Mouse (Mus musculus): ENCODE results near the gene Prkar1b. TPM values are rescaled to one million over a fixed set of nuclear protein-coding genes. Genes with fewer than 3 reads are reported as not detected.

Gene Prkar1b
- polyA plus RNA-seq (2016; fragmentation: Nextera tagmentation; extraction: Ambion mirVana): 3.4 and 3.9 TPM in 2 replicates

DNA sequence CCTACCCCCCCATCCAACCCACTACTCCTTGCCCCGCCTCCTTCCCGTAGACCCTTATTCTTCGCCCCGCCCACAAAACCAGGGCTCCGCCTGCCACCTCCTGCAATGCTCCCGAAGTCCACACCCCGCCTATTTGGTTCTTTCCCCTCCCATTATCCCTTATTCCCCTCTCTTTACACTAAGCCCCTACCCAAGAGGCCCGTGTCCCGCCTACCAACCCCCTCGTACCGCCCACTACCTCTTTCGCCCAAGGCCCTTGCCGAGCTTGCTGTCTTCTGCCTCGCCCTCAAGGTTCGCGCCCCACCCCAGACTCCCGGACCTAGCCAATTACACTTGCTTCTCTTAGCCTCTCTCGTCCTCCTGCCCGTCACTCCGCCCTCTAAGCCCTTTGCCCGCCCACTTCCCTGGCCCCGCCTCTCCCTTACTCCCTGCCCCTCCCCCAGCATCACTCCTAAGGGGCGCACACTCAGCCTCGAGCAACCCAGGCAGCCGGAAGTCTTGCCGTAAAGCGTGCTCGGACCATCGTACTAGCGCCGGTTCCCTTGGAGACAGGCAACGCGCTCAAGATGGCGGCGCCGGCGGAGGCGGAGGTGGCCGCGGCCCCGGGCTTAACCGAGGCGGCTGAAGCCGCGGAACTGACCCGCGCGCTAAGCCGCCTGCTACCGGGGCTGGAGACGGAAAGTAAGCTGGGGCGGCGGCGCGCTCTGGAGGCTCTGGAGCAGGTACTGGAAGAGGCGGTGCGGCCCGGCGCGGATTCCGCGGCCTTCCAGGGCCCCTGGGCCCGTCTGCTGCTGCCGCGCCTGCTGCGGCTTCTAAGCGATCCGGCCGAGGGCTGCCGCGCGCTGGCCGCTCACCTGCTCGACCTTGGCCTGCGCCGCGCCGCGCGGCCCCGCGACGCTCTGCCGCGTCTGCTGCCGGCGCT is at the start of gene Prkar1b, which contains the start of gene Dnaaf5:
Gene Prkar1b, minus strand, starts transcription at position 321 of the 922 bp plus-strand sequence.
Gene Dnaaf5, plus strand, starts transcription at position 543 of the 922 bp plus-strand sequence.
- under 1% methylated on average over 87 of the region's 87 CpGs for WGBS (ENCODE audit: insufficient replicate concordance)

GRCm38 (mm10) chr5:139199636-139199994 is 49.8 kb upstream of the Prkar1b start:
- WGBS (ENCODE audit: insufficient replicate concordance): 33% methylated on average over 2 of the region's 2 CpGs
- Histone ChIP-seq H3K27ac (peak overlapping the region; percentile 99), H3K9ac (peak overlapping the region; percentile 82), H3K27me3 (replicated peaks) (no peaks in the 10 kb centered on the region), H3K36me3 (peaks cover 7% of the 10 kb centered on the region; the same call in 1 of the 2 replicates), H3K4me2 (peak overlapping the region; percentile 95), H3K4me3 (peak overlapping the region; percentile 88), H3K4me1 (peaks cover 90% of the 10 kb centered on the region), H3K9me3 (replicated peaks) (no peaks in the 10 kb centered on the region)
- ATAC-seq: no peak

More for the DNA sequence above, at the start of gene Prkar1b, which contains the start of gene Dnaaf5:
- peaks cover 24% of the 10 kb centered on the region for H3K4me1 ChIP-seq
- peaks cover 32% of the 10 kb centered on the region for H3K36me3 ChIP-seq
- no peaks in the 10 kb centered on the region for H3K9me3 ChIP-seq (replicated peaks)
- peak within 1 kb of the TSS; percentile 90 for H3K4me3 ChIP-seq
- peak within 1 kb of the TSS; percentile 67 for H3K27ac ChIP-seq
- peak within 1 kb of the TSS; percentile 96 for H3K4me2 ChIP-seq
- no peaks in the 10 kb centered on the region for H3K27me3 ChIP-seq (replicated peaks)
- peak within 1 kb of the TSS; percentile 81 for H3K9ac ChIP-seq
- peak; percentile 94 for ATAC-seq

GRCm38 (mm10) chr5:139198779-139199178 is 49.0 kb upstream of the Prkar1b start:
- no peak for ATAC-seq
- H3K9ac ChIP-seq: 0 out of 2 replicates have a peak overlapping the region, but pooled peaks have one; percentile 82
- peaks cover 5% of the 10 kb centered on the region; the same call in 1 of the 2 replicates for H3K36me3 ChIP-seq
- H3K27me3 ChIP-seq (replicated peaks): no peaks in the 10 kb centered on the region
- H3K4me1 ChIP-seq: peaks cover 83% of the 10 kb centered on the region
- H3K4me2 ChIP-seq: peak overlapping the region; percentile 95; the same call in 1 of the 2 replicates
- no peaks in the 10 kb centered on the region for H3K9me3 ChIP-seq (replicated peaks)
- no peak overlapping the region for H3K4me3 ChIP-seq
- H3K27ac ChIP-seq: peak overlapping the region; percentile 99
- 77% methylated on average over 3 of the region's 3 CpGs for WGBS (ENCODE audit: insufficient replicate concordance)

DNA sequence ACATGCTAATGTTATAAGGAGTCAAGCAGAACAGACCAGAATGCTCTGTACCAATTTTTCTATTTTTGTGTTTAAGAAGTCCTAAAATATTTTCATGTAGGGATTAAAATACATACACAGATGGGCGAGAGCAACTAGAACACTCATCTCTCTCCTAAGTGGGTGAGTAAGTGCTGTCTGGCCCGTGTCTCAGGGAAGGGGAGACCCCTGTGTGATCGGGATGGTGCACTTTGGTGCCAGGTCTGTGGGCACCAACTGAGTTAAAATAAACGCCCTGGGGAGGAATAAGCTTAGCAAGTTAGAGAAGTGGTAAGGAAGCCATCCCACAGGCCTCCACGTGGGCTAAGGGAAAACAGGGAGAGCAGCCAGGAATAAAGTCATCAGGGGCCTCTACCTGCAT is 41.2 kb upstream of the Prkar1b start:
- no peaks in the 10 kb centered on the region for H3K9me3 ChIP-seq (replicated peaks)
- no peak for ATAC-seq
- WGBS (ENCODE audit: insufficient replicate concordance): 74% methylated on average over 5 of the region's 5 CpGs

GRCm38 (mm10) chr5:139189726-139190125 is 39.9 kb upstream of the Prkar1b start:
- no peaks in the 10 kb centered on the region for H3K27me3 ChIP-seq (replicated peaks)
- no peak overlapping the region for H3K27ac ChIP-seq
- H3K4me1 ChIP-seq: peaks cover 2% of the 10 kb centered on the region
- peaks cover 33% of the 10 kb centered on the region for H3K36me3 ChIP-seq
- H3K4me3 ChIP-seq: no peak overlapping the region
- no peak overlapping the region for H3K9ac ChIP-seq
- no peaks in the 10 kb centered on the region for H3K9me3 ChIP-seq (replicated peaks)
- no peak overlapping the region for H3K4me2 ChIP-seq
- WGBS (ENCODE audit: insufficient replicate concordance): 79% methylated on average over 5 of the region's 5 CpGs
- no peak for ATAC-seq

More for the DNA sequence above, 41.2 kb upstream of the Prkar1b start:
- no peak overlapping the region for H3K4me3 ChIP-seq
- peaks cover 15% of the 10 kb centered on the region for H3K4me1 ChIP-seq
- H3K27ac ChIP-seq: no peak overlapping the region
- H3K27me3 ChIP-seq (replicated peaks): no peaks in the 10 kb centered on the region
- H3K9ac ChIP-seq: no peak overlapping the region
- H3K4me2 ChIP-seq: no peak overlapping the region
- H3K36me3 ChIP-seq: peaks cover 21% of the 10 kb centered on the region

- H3K4me3 ChIP-seq: no peak overlapping the region
- no peak overlapping the region for H3K27ac ChIP-seq
- H3K9me3 ChIP-seq (replicated peaks): no peaks in the 10 kb centered on the region
- no peak overlapping the region for H3K9ac ChIP-seq
- no peaks in the 10 kb centered on the region for H3K4me1 ChIP-seq
- peaks cover 78% of the 10 kb centered on the region for H3K36me3 ChIP-seq
- no peaks in the 10 kb centered on the region for H3K27me3 ChIP-seq (replicated peaks)
- no peak for ATAC-seq
- WGBS (ENCODE audit: insufficient replicate concordance): 77% methylated on average over 4 of the region's 4 CpGs
- no peak overlapping the region for H3K4me2 ChIP-seq
Measured at GRCm38 (mm10) chr5:139184897-139185296, 35.1 kb upstream of the Prkar1b start.

GRCm38 (mm10) chr5:139183601-139184000 is 33.8 kb upstream of the Prkar1b start:
- H3K4me3 ChIP-seq: no peak overlapping the region
- H3K27ac ChIP-seq: no peak overlapping the region
- WGBS (ENCODE audit: insufficient replicate concordance): 83% methylated on average over 9 of the region's 9 CpGs
- no peak overlapping the region for H3K4me2 ChIP-seq
- no peak overlapping the region for H3K9ac ChIP-seq
- H3K27me3 ChIP-seq (replicated peaks): no peaks in the 10 kb centered on the region
- ATAC-seq: no peak
- H3K4me1 ChIP-seq: no peaks in the 10 kb centered on the region
- H3K36me3 ChIP-seq: peaks cover 82% of the 10 kb centered on the region
- H3K9me3 ChIP-seq (replicated peaks): no peaks in the 10 kb centered on the region

- no peak for ATAC-seq
- Histone ChIP-seq H3K9me3 (replicated peaks) (no peaks in the 10 kb centered on the region), H3K36me3 (peaks cover 86% of the 10 kb centered on the region)
Measured at GRCm38 (mm10) chr5:139183131-139183530, 33.3 kb upstream of the Prkar1b start.

DNA sequence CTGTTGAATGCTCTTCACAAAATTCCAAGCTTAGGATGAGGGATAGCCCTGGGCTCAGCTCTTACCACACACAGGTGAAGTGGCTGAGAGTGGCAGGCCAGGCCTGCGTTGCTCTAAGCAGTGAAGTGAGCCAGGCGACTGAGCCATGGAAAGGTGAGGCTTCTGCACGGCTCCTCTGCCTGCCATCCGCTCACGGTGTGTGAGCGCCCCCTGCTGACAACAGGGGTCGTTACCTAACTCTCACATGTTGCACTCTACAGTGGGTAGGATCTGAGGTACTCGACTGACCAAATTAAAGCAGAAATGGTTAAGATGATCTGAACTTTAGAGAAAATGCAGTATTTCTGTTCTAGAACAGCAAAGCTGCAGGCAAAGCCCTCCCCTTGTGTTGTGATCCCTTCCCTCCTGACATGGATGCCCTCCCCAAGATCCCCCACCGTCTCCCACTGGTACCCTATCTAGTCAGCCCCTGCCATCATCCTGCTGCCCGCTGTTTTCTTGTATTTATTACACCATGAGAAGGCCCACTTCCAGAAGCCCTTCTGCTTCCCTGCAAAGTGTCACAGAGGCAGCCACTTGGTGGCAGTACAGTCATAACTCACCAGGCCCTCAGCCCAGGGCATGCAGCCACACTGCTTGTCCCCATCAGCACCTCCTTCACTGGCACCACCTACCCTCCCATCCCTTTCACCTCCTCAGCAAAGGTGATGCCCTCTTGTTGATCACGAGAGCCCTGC is 29.3 kb upstream of the Prkar1b start:
- Histone ChIP-seq H3K27ac (no peak overlapping the region), H3K4me2 (no peak overlapping the region), H3K9me3 (replicated peaks) (no peaks in the 10 kb centered on the region), H3K9ac (no peak overlapping the region), H3K4me1 (peaks cover 2% of the 10 kb centered on the region; the same call in 1 of the 2 replicates), H3K36me3 (peaks cover 82% of the 10 kb centered on the region), H3K4me3 (no peak overlapping the region), H3K27me3 (replicated peaks) (no peaks in the 10 kb centered on the region)
- 26% methylated on average over 11 of the region's 11 CpGs for WGBS (ENCODE audit: insufficient replicate concordance)
- ATAC-seq: peak; percentile 82

More at GRCm38 (mm10) chr5:139183131-139183530, 33.3 kb upstream of the Prkar1b start:
- Histone ChIP-seq H3K27ac (no peak overlapping the region), H3K4me2 (no peak overlapping the region), H3K4me1 (no peaks in the 10 kb centered on the region), H3K27me3 (replicated peaks) (no peaks in the 10 kb centered on the region), H3K4me3 (no peak overlapping the region), H3K9ac (no peak overlapping the region)
- 80% methylated on average over 2 of the region's 2 CpGs for WGBS (ENCODE audit: insufficient replicate concordance)

DNA sequence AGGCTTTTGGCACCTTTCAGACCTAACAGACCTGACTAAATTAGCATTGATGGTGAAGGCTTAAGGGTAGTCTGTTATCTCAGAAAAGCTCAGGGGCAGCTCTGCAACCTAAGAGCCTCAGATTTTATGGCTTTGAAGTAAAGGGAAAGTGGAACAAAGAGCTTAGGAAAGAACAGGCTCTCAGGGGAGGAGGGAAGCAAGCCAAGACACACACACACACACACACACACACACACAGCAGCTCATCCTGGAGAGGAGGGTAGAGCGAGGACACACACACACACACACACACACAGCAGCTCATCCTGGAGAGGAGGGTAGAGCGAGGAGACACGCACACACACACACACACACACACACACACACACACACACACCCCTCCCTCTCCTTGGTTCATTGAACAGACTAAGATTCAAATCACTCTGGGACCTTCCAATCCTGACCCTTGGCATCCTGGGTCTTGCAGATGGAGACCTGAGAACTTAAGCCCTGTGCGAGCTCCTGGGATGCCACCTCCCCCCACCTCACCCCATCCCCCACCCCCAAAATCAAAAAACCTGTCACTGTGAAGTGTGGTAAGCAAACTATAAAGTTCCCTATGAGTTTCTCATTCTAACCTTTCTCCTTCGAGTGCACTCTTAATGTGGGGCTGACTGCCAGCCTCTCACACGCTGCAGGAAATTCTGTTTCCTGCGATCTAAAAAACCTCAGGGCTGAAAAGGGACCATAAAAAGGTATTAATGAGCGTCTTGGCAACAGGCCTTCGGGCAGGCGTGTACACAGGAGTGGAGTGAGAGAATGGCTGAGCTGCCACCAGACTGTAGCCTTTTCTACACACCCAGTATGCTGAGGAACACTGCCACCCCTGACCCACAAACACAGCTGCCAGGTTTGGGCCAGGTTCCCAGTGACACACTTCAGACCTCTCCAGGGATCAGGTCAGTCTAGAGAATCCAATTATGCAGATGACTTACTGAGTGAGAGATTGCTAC is 25.1 kb upstream of the Prkar1b start:
- Histone ChIP-seq H3K9me3 (replicated peaks) (no peaks in the 10 kb centered on the region), H3K4me1 (peaks cover 7% of the 10 kb centered on the region; the same call in 1 of the 2 replicates), H3K4me2 (no peak overlapping the region), H3K27ac (no peak overlapping the region), H3K9ac (no peak overlapping the region), H3K27me3 (replicated peaks) (no peaks in the 10 kb centered on the region), H3K4me3 (no peak overlapping the region), H3K36me3 (peaks cover 81% of the 10 kb centered on the region)
- 63% methylated on average over 9 of the region's 10 CpGs for WGBS (ENCODE audit: insufficient replicate concordance)
- ATAC-seq: no peak

DNA sequence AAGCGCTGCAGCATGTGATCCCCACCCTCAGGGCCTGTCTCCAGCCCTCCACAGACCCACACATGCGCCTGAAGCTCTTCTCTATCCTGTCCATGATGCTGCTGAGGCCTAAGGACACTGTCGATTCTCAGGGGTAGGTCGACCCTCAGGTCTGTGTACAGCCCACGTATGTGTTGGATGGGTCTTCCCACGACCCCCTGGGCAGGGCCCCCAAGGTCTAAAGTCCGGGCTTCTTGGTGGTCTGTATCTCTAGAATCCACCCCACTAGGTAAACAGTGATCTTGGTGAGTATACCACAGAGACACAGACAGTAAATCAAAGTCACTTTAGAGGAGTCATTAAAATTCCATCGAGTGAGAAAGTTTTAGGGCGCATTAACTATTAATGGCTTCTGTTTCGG is 24.3 kb upstream of the Prkar1b start:
- peaks cover 82% of the 10 kb centered on the region for H3K36me3 ChIP-seq
- H3K4me1 ChIP-seq: peaks cover 7% of the 10 kb centered on the region; the same call in 1 of the 2 replicates
- no peaks in the 10 kb centered on the region for H3K27me3 ChIP-seq (replicated peaks)
- H3K9me3 ChIP-seq (replicated peaks): no peaks in the 10 kb centered on the region
- 0 out of 2 replicates have a peak overlapping the region, but pooled peaks have one; percentile 0 for H3K27ac ChIP-seq
- no peak overlapping the region for H3K4me2 ChIP-seq
- no peak overlapping the region for H3K9ac ChIP-seq
- ATAC-seq: no peak
- no peak overlapping the region for H3K4me3 ChIP-seq
- 71% methylated on average over 10 of the region's 10 CpGs for WGBS (ENCODE audit: insufficient replicate concordance)

Data from liver, embryonic 12.5 days (tissue).